Mouse (Mus musculus) skeletal muscle tissue, adult 2 months (tissue): ENCODE results near the gene Cbx7.

Experiments used
- DNase-seq: peaks from one replicate; pipeline ENCODE4 v3.0.0-alpha.2; 2012; ENCODE audit warnings: low read depth, low spot score

The Cbx7 gene

DNA sequence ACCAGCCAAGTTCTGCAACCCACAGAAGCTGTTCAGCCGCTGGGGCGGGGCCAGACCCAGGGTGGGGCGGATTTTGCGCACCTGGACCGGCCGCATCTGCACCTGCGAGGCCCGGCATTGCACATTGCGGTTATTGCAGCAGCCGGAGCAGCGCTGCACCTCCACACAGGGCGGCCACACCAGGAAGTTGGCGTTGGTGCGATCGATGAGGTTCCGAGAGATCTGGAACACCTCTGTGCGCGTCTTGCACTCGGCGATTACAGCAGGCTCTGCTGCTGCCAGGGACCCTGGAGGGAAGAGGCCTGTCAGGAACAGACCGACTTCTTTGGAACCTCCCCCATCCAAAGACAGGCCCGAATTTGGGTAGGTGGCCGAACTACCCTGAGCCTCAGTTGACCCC lies 30.7 kb upstream of the Cbx7 start:
- DNase-seq, result no peak

DNA sequence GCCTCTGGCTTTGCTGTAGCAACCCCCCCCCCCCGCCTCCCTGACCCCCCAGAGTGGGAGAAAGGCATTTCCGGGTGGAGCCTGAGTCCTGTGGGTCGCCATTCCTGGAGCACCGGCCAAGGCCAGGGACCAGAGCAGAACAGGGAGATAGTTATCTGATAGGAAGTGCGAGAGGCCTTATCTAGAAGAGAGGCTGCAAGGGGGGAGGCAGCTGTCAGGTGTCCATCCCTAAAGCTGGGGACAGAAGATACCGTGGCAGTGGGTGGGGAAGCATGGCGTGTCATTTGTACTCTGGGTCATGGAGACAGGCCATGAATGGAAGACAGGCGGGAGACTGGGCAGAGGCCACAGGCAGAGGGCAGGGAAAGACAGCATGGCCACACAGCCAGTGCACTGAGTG lies 29.8 kb upstream of the Cbx7 start:
- no peak for DNase-seq

DNA sequence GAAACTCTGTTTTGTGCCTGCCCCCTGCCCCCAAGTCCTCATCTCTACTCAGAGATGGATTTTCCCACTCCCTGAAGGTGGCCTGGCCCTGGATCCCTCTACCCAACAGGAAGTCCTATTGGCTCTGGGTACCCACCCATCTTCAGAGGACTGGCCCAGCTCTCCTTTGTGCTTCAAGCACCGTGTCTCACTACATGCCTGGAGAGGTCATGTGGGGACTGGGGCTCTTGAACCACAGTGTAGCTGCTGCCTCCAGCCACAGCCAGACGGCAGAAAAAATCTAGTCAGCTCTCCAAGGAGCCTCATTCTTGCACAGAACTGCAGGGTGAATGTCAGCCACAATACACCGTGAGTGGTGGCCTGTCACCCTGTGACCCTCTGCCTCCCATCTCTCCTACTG lies 27.1 kb upstream of the Cbx7 start:
- DNase-seq, result no peak

DNA sequence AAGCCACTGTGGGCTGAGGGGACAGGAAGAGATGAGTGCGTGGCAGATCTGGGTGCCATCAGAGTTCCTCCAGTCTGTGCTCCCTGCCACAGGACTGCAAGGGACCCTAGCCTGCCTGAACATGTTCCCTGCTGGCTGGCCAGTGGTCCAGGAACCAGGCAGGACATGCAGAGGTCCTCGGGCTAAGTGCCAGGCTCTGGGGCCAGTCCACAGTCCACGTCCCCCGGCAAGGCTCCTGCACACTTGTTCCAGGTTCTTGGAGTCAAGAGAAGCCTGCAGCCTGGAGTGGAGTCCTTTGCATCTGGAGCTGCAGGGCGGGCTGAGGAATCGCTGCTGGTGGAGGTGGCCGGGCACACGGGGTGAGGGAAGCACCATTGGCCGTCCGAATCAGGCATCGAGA lies 25.9 kb upstream of the Cbx7 start:
- DNase-seq, result no peak

DNA sequence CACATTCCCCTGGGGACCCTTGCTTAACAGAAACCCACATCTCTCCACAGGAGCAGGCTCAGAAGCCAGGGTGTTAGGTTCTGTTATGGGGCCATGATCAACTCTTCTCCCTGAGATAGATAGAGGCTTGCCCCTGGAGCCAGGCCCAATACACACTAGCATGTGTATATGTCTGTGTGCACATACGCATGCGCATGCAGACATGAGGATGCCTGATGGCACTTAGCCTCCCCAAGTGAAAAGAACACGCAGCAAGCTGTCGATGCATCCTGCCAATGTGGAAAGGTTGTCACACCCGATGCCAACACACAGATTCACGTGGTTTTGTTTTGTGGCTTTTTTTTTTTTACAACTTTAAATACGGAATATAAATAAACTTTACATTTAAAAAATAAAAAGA lies 24.6 kb upstream of the Cbx7 start:
- no peak for DNase-seq

DNA sequence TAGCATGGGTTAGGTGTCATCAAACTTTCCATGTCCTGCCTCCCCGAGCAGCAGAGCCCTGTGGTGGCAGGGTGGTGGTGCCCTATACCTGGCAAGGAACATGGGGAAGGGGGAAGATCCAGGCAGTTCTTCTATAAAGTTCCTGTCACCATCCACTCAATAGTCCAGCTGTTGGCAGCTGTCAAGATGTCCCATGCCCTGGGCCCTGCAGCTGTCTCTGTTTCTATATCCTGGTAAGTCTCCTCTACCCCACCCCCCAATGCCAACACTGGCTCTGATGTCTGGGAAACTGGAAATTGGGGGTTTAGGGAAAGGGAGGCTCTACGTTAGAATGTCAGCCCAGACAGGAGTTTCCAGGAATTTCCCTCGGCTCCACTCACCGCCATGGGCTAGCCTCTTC lies 23.6 kb upstream of the Cbx7 start:
- no peak for DNase-seq

DNA sequence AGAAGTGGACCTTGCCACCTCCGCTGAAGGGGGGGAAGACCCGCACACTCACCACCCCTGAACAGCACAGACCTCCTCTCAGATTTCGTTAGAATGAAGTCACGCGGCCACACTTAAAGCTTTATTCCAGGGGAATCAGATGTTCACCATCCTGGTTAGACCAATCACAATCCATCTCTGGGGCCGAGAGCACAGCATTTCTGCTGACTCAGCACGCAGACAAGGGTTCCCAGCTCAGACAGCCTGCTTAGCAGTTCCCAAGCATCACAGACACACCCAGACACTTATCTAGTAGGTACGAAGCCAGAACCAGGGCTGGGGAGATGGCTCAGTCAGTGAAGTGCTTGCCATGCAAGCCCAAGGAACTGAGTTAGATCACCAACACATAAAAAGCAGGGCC lies 15.3 kb upstream of the Cbx7 start:
- no peak for DNase-seq

DNA sequence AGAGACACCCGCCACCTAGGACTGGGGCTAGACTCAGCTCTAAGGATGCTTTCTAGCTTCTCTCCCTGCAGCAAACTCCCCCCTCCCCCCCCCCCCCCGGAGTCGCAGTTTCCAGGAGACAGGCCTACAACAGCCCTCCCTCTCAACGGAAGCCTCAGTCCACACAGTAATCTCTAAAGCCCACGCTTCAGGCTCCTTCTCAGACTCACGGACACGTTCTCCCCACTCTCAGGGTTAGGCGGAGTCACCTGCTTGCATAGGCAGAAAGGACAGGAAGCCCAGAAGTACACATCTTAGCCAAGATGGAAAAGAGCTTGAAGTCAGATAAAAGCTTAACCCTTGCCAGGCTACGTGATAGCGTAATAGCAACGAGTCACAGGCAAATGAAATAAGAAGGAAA lies 14.6 kb upstream of the Cbx7 start:
- no peak for DNase-seq

DNA sequence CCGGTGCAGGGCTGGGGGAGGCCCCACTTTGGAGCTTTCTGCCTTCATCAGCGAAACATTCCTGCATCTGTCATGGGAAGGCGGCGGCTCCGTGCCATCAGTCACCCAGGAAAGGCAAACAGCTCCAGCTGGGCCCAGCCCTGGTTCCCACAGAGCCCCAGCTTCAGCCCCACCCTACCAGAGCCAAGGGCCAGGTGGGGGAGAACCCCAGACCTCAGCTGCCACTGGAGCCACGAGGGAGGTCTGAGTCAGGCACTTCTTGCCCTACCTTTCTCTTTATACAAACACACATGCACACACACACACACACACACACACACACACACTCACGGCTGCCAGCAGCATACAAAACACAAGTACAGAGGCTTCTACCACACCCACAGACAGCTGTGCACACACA lies 13.2 kb upstream of the Cbx7 start:
- DNase-seq, result no peak

DNA sequence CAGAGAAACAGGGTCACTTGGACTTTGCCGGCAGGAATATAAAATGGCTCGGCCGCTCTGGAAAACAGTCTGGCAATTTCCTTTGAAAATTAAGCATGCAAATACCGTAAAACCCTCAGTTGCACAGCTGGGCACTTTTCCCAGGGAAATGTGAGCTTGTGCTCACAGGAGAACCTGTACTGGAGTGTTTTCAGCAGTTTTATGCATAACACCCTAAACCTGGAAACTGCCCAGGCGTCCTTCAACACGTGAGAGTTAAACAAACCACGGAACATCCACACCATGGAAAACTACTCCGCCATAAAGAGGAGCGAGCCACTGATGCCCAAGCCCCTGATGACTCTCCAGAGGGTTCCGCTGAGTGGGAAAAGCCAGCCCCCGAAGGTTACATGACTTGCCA lies 9.8 kb upstream of the Cbx7 start:
- no peak for DNase-seq

DNA sequence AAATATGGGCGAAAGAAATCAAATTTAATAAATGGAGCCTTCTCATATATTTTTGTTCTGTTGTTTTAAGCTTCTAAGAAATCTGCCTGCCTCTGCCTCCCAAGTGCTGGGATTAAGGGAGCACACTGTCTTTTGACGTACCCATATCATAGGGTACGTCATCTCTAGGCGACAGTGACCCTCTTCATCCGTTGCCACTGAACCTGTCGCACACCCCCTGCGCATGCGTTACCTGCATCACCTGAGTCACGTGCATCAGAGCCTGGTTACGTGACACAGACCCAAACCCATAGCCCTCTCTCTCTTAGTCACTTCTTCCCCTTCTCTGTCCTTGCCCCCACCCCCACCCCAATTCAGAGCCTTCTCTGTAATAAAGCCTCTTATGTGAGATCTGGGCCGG lies 1.3 kb upstream of the Cbx7 start:
- no peak for DNase-seq

DNA sequence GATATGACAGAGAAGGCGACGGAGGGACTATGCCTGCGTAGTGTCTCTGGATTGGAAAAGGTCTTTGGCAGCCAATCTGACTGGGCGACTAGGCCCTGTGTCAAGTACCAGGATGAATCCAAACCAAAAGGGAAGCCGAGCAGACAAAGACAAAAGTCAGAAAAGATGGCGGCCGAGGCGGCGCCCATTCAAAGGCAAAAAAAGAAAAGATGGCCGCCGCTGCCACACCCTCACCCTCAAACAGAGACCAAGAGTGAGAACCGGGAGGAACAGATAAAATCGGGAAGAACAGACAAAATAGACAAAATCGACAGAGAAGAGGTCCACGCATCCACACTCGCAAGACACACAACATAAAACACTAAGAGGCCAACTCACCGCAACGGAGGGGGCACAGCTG lies 428 bp downstream of the Cbx7 start:
- no peak for DNase-seq

DNA sequence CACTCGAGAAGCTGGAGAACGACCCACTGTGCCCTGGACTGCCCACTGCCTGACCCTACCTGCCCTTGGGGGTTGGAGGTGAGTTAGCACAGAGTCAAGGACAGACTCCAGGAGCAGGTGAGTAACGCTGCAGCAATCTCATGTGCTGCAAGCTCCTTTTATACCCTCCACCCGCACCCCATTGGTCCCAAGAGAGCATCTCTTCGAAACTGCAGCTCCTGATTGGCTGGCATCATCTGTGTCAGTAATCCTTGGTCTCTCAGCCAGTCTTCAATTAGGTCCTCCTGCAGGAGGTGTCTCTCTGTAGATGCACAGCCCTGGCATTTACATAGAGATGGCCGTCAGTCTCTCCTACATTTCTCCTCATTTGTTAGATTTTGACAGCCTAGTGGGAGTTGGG lies 3.6 kb downstream of the Cbx7 start:
- no peak for DNase-seq

DNA sequence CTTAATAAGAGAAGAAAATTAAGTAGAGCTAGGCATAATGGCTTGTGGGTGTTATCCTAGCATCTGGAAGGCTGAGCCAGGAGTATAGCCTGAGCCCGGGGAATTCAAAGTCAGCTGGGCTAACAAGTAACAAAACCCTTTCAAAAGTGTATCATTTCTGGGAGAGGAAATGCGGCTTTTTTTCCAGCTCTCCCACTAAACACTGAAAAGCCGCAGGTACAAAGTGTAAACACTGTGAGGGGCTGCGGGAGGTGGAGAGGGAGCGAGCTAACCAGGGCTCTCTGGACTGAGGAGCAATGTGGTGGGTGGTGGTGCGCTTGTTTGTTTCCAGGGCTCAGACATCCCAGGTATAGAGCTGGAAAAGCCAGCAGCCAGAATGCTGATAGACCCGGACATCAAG lies 6.5 kb downstream of the Cbx7 start:
- DNase-seq, result no peak

DNA sequence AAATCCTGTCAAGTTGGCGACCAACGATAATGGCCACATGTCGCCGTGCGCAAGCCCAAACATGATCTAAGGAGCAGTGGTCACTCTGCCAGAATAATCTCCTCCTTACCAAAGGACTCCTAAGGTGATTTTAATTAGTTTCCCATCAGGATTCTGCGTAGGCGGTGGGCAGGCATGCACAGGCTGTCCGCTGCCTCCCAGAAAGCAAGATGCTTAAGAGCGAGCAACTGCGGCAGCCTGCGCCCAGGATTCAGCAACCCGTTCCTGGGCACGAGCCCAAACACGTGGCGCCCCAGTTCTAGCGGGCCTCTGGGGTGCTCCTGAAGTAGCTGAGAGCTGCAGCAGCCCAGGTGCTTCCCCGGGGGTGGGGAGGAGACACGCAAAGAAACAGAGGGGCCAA lies 8.3 kb downstream of the Cbx7 start:
- no peak for DNase-seq

DNA sequence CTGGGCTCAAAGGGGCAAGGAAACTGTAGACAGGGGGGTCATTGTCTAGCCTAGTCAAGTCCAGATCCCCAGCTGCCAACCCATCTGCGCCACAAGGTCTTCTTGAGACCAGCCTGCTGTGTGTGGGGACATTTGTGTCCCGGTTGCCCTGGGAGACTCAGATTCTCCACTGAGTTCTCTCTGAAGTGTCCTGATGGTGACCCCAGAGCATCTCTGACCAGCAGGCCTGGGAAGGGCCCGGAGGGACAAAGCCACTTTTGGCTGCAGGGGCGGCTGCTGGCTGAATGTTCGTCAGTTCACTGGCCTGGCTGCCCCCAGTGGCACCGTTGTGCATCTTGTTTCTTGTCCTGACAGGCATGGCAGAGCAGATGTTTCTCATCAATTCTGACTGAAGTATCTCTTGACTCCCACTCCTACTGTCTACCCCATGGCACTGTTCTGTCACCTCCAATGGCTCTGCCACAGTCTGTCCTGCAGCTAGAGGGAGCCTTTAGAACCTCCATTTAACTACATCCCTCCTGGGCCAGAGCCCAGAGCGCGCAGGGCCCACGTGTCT lies 9.5 kb downstream of the Cbx7 start:
- no peak for DNase-seq

DNA sequence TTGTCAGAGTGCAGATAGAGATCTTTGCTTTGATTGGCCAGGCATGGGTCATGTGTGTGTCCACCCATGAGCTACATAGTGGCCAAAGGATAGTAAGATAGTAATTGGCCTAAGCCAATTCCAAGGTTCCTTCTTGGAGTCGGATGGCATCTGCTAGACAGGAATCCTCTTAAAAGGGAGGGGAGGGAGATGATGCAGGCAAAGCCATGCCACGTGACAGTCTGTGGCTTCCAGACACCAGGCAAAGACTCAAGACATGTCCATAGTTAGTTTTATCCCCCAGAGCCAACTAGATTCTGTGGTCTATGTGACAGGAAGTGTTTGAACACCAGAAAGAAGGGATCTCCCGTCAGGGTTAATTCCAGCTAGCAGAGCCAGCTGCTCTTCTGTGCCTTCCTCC lies 12.5 kb downstream of the Cbx7 start:
- no peak for DNase-seq

DNA sequence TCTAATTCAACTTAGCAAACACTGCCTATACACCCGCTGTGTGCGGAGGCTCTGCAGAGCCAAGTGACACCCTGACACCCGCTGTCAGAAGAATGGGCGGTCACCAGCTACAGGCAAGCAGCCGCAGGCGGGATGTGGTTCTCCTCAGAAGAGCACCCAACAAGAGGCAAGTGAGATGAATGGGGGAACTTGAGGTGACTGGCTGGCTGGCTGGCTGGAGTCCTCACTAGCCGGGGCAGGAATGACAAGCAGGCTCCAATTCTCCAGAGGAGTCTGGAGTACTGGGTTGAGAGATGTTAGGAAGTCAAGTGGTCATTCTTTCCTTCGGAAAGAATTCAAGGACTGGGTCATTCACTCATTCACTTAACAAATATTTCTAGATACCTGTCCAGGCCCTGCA lies 14.4 kb downstream of the Cbx7 start:
- DNase-seq, result no peak

DNA sequence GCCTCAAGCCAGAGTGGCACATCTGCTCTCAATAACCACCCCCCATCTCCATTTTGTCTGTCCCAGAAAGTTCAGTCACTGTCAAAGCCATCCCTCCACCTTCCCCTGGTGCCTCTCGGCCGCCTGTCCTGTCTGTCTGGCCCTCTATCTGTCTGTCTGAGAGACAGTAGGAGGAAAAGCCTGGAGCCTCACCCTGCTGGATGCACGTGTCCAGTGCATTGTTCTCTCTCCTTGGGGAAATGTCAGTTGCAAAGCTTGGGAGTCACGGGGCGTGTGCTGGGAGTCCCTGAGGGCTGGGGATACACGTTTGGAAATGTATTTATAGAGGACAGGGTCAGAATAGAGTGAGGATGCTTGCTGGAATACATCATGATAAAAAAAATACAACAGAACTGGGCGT lies 17.4 kb downstream of the Cbx7 start:
- DNase-seq, result no peak

DNA sequence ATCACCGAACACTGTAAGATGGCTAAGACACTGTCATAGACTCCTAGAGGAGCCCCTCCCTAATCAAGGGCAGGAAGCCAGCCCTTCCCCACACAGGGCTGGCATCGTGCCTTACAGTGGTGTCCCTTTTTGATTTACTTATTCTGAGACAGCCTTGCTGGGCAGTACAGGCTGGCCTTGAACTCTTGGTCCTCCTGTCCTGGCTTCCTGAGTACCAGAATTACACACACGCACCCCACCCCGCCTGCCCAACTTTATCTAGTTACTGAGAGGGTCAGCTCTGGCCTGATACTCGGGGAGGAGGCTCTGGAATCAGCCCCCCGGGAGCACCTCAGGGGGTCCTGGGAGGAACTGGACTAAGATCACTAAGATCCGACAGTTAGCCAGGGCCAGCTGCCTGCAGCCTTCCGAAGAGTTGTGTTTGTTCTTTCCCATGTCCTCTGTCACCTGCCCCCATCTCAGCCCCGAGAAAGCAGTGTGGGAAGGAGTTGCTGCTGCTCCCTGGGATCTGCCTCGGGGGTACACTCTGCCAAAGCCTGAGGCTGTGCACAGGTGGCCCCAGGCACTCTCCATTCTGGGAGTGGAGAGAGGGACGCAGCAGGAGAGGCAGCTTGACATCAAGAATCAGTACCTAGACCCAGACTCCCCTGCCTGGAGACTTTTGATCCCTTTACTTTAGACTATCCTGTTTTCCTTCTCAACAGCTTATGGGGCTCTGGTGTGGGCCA lies 18.3 kb downstream of the Cbx7 start:
- no peak for DNase-seq

DNA sequence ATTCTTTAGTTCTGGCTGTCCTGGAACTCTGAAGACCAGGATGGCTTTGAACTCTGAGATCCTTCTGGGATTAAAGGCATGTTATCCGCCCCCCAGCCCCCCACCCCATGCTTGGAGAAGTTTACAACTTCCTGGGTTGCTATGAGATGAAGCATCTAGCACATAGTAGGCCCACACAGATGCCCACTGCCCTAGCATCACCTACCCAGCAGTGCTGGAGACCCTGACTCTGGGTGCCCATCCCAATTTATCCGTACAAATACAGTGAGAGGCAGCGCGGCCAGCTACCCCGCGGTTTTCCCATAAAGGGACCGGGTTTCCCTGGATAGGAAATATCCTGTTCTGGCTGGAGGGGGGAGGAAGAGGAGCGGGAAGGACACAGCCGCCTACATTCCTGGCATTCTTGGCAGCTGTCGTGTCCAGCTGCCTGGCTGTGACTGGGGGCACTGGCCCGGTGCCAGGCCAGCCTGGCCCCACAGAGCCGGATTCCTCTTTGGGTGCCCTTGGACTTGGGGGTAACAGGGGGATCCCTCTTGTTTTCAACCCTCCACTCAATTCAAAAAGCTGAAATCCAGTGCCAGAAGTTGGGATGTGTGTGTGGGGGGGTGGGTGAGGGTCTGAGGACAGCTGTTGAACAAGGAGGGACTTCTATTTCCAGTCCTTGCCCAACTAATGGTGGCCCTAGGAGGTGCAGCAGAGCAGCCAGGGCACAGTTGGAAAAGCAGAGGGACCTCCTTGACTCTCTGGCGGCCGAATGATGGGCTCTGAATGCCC lies 19.0 kb downstream of the Cbx7 start:
- DNase-seq, result no peak

DNA sequence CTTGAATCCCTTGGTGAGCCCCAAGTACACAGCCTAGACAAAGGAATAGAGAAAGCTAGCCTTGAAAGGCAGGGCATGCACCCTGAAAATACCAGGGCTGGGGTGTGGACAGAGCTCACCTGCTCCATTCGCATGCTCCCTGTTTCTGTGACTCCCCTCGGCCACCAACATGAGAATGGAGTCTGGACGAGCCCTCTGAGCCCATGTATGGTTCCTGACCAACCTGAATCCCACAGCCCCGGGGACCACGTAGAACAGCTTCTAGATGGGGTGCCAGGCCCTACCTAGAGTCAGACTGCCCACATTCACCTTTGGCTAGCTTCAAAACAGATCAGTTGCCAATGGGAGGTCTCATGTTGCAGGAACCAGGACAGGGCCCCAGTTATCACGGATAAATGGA lies 19.7 kb downstream of the Cbx7 start:
- DNase-seq, result no peak
